In the genomic region with DNA sequence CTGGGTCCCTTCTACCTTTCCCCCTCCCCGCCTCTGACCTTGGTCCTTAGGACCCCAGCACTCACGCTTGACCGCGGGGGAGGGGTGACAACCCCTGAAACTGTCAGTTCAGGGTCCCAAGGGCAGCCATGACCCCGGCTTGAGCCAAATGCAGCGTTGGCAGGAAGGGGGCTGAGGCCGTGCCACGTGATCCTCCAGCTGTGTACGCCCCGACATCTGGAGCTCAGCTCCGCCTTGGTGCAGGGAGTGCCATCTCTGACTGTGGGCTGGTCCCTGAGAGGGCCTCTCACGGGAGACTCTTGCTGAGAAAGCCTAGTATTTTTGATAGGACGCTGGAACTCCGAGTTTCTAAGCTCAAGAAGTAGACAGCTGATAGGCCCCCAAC, we compare ENCODE assay signal across 8 mouse cellular contexts. TPM values are rescaled to one million over a fixed set of nuclear protein-coding genes. Genes with fewer than 3 reads are reported as not detected.
DNase-seq lines count a peak whose midpoint lies in the region; ATAC-seq lines count a peak whose summit lies in the region.

A gene (minus strand): TSS at position 188 of the 385 bp plus-strand sequence.

- DNase-seq in CD4-positive helper T cell, adult 2 months (ENCODE audit: low read depth, low spot score): peak; percentile 58
- DNase-seq in R1 (ENCODE audit: low read depth, low spot score): peak; percentile 87
- DNase-seq in fibroblast of lung, adult 2 months (ENCODE audit: low read depth): peak; percentile 61
- DNase-seq in heart, postnatal 10 days: peak; percentile 84 to 85
- DNase-seq in kidney, postnatal 25 days: peak; percentile 38 to 74
- DNase-seq in splenic B cell, adult 2 months (ENCODE audit: low read depth, low spot score): peak; percentile 35
- no peak for DNase-seq in right cerebral cortex, postnatal 4 days

- peak; percentile 32 for ATAC-seq in megakaryocyte, adult 5-6 weeks (ENCODE audit: poor library complexity, severe bottlenecking)

- no peaks in the 10 kb centered on the region; the same call in 1 of the 2 replicates for H3K36me3 ChIP-seq in splenic B cell, adult 2 months (ENCODE audit: control insufficient read depth, insufficient read depth, low read length, poor library complexity, severe bottlenecking)

- intact Hi-C loops in heart, postnatal 10 days (cut with DNase I): loop anchor here (1.0 kb wide), 1 partner anchor 28 kb away; no protein-coding TSS in a partner anchor

- no peaks in the 10 kb centered on the region for H3K27me3 ChIP-seq in splenic B cell, adult 2 months (ENCODE audit: control insufficient read depth, insufficient read depth, low read length, poor library complexity, severe bottlenecking)

RNA-seq across cellular contexts. Expression of the gene that starts here (rescaled TPM):
- 1 to 10 TPM; 8.9 to 9.5 TPM for total RNA-seq in heart, postnatal 10 days (2021)
- 0.31 TPM in 1 of 2 replicates, not detected in the other for total RNA-seq in megakaryocyte, adult 5-6 weeks (2015)
- 0.15 TPM in 1 of 2 replicates, not detected in the other for total RNA-seq in megakaryocyte, adult 5-6 weeks (2017)

Comparison
In these comparisons a context has a peak if more than half of its experiments do, and no peak if none do; other contexts are left out.
1. RNA of the gene that starts here (total RNA-seq): 8.9 to 9.5 TPM in heart, postnatal 10 days; 0.15 to 0.31 TPM in megakaryocyte, adult 5-6 weeks; every median in the first group is over 4 times any median in the second.
2. Peak in ATAC-seq in megakaryocyte, adult 5-6 weeks; RNA of the gene not detected or under 1 TPM.